Mouse (Mus musculus): Measurements from ENCODE around the gene Rxfp1. TPM values are rescaled to one million over a fixed set of nuclear protein-coding genes. Genes with fewer than 3 reads are reported as not detected.
A peak's percentile ranks its signal among the peaks of the same experiment; 100 is the strongest.
"Not testable (repeated sequence)": the region's sequence is repeated elsewhere in the genome, so short reads cannot be mapped to it uniquely, and the experiment has no call there.

Gene Rxfp1
- 0.06 TPM in 1 of 2 replicates, not detected in the other for total RNA-seq (2021)
- long read RNA-seq = 0 reads

GRCm38 (mm10) chr3:79737780-79738179 is at the start of gene Rxfp1:
Rxfp1 (minus strand) TSS chr3:79737880.
- no peak for DNase-seq

- DNase-seq = no peak
These were observed 46.7 kb upstream of the Rxfp1 start for GRCm38 (mm10) chr3:79784362-79784736.

GRCm38 (mm10) chr3:79783630-79784361 is 46.1 kb upstream of the Rxfp1 start:
- DNase-seq = no peak

GRCm38 (mm10) chr3:79772701-79773100 is 35.0 kb upstream of the Rxfp1 start:
- DNase-seq = no peak

GRCm38 (mm10) chr3:79753736-79754135 is 16.1 kb upstream of the Rxfp1 start:
- no peak for DNase-seq

- no peak for DNase-seq
These were observed 8.9 kb upstream of the Rxfp1 start for GRCm38 (mm10) chr3:79746585-79746984.

GRCm38 (mm10) chr3:79745101-79745500 is 7.4 kb upstream of the Rxfp1 start:
- DNase-seq = no peak

GRCm38 (mm10) chr3:79744415-79744814 is 6.7 kb upstream of the Rxfp1 start:
- DNase-seq = no peak

GRCm38 (mm10) chr3:79740351-79740750 is 2.7 kb upstream of the Rxfp1 start:
- no peak for DNase-seq

- DNase-seq = no peak
These were observed 771 bp upstream of the Rxfp1 start for GRCm38 (mm10) chr3:79738451-79738850.

- DNase-seq = no peak
These were observed 11.1 kb downstream of the Rxfp1 start for GRCm38 (mm10) chr3:79726506-79727075.

GRCm38 (mm10) chr3:79720756-79721484 is 16.8 kb downstream of the Rxfp1 start:
- no peak for DNase-seq

- DNase-seq = no peak
These were observed 31.2 kb downstream of the Rxfp1 start for GRCm38 (mm10) chr3:79706436-79706835.

GRCm38 (mm10) chr3:79703135-79703534 is 34.5 kb downstream of the Rxfp1 start:
- no peak for DNase-seq

- DNase-seq = no peak
These were observed 45.7 kb downstream of the Rxfp1 start for GRCm38 (mm10) chr3:79691957-79692356.

- no peak for DNase-seq
These were observed 47.5 kb downstream of the Rxfp1 start for GRCm38 (mm10) chr3:79690111-79690651.

- not testable (repeated sequence) for DNase-seq
These were observed 49.6 kb downstream of the Rxfp1 start for GRCm38 (mm10) chr3:79688101-79688500.

- DNase-seq = no peak
These were observed 54.2 kb downstream of the Rxfp1 start for GRCm38 (mm10) chr3:79683529-79683928.

- DNase-seq = no peak
These were observed 55.1 kb downstream of the Rxfp1 start for GRCm38 (mm10) chr3:79682351-79683132.

GRCm38 (mm10) chr3:79676411-79676810 is 61.3 kb downstream of the Rxfp1 start:
- no peak for DNase-seq

GRCm38 (mm10) chr3:79674641-79675040 is 63.0 kb downstream of the Rxfp1 start:
- no peak for DNase-seq

- DNase-seq = peak; percentile 48
These were observed 64.6 kb downstream of the Rxfp1 start for GRCm38 (mm10) chr3:79673082-79673481.
